Mouse (Mus musculus) testis, adult 2 months (tissue): ENCODE data around the gene Otoa.

Experiments used
- CTCF ChIP-seq: fragments of 200-500 bp; IDR thresholded peaks from 2 replicates; pipeline ENCODE4 v1.5.1; 2012; ENCODE audit warnings: low read depth, mild to moderate bottlenecking, inconsistent platforms, low read length, moderate library complexity; ENCODE audit not compliant: control insufficient read depth, insufficient read depth, insufficient replicate concordance
- POLR2A ChIP-seq: fragments of 200-500 bp; IDR thresholded peaks from 2 replicates; pipeline ENCODE4 v1.6.1; 2012; ENCODE audit warnings: low read depth, mild to moderate bottlenecking, inconsistent platforms, low read length, moderate library complexity; ENCODE audit not compliant: control insufficient read depth

- TF ChIP-seq POLR2A, result no peak
- no peak for TF ChIP-seq CTCF
Measured at GRCm38 (mm10) chr7:121041989-121042388, 39.5 kb upstream of the Otoa start.
